Mouse (Mus musculus) liver, embryonic 14.5 days (tissue): Measurements from ENCODE around the gene Tmem98. TPM values are rescaled to one million over a fixed set of nuclear protein-coding genes. Genes with fewer than 3 reads are reported as not detected.

Experiments
- ATAC-seq: fragments of 200-750 bp; cut with Nextera tagmentation; 2 replicates; pipeline ENCODE4 v1.8.0; 2017; ENCODE audit warnings: moderate number of reproducible peaks, mild to moderate bottlenecking, moderate library complexity; ENCODE audit not compliant: insufficient read depth
- DNase-seq, 3 experiments: peaks; one replicate each; pipeline ENCODE4 v3.0.0-alpha.2; 2012 to 2013; ENCODE audit warnings: low read depth in 3 of 3, low spot score in 3 of 3
- H3K27ac ChIP-seq: fragments of 300-500 bp; sonication (generic); 2 replicates; pipeline ENCODE4 v1.5.1; 2014; ENCODE audit warnings: moderate library complexity, mild to moderate bottlenecking, control low read depth, inconsistent platforms
- H3K27me3 ChIP-seq: fragments of 300-500 bp; sonication (generic); 2 replicates; pipeline ENCODE4 v1.6.1; 2014; ENCODE audit warnings: mild to moderate bottlenecking, low read length, moderate library complexity; ENCODE audit not compliant: control insufficient read depth, insufficient read depth
- H3K36me3 ChIP-seq: fragments of 300-500 bp; sonication (generic); replicated peaks from 2 replicates; pipeline ENCODE4 v1.6.1; 2014; ENCODE audit warnings: low read depth; ENCODE audit not compliant: control insufficient read depth, insufficient read depth
- H3K4me1 ChIP-seq, 2 experiments: fragments of 200-500 bp in 1 of 2; fragments of 300-500 bp in 1 of 2; sonication (generic) in 1 of 2; replicated peaks; 2 replicates each; pipeline ENCODE4 v1.6.1; 2012 to 2014; ENCODE audit warnings: antibody characterized with exemption in 1 of 2, inconsistent platforms in 1 of 2, low read length in 1 of 2; ENCODE audit not compliant: control insufficient read depth in 2 of 2, insufficient read depth in 2 of 2
- H3K4me2 ChIP-seq: fragments of 300-500 bp; sonication (generic); 2 replicates; pipeline ENCODE4 v1.6.1; 2014; ENCODE audit warnings: low read depth, mild to moderate bottlenecking, control low read depth, moderate library complexity
- H3K4me3 ChIP-seq, 2 experiments: fragments of 200-500 bp in 1 of 2; fragments of 300-500 bp in 1 of 2; sonication (generic) in 1 of 2; 2 replicates each; pipeline ENCODE4 v1.5.1; 2012 to 2014; ENCODE audit warnings: low read depth in 2 of 2, low read length in 2 of 2, mild to moderate bottlenecking in 2 of 2, control low read depth in 1 of 2, inconsistent platforms in 1 of 2, moderate library complexity in 1 of 2; ENCODE audit not compliant: insufficient read depth in 1 of 2
- H3K9ac ChIP-seq: fragments of 300-500 bp; sonication (generic); replicated peaks from 2 replicates; pipeline ENCODE4 v1.6.1; 2014; ENCODE audit warnings: mild to moderate bottlenecking, control low read depth, moderate library complexity
- H3K9me3 ChIP-seq: fragments of 300-500 bp; sonication (generic); 2 replicates; pipeline ENCODE4 v1.6.1; 2016; ENCODE audit warnings: low read length, mixed read lengths; ENCODE audit not compliant: control insufficient read depth
- CTCF ChIP-seq: IDR thresholded peaks from 2 replicates; pipeline ENCODE4 v1.5.1; 2016; ENCODE audit warnings: antibody characterized with exemption, low read depth, control low read depth
- EP300 ChIP-seq: IDR thresholded peaks from 2 replicates; pipeline ENCODE4 v1.6.1; 2016; ENCODE audit warnings: antibody characterized with exemption, low read depth
- WGBS: fragments of 180-500 bp; shearing (Covaris S2); extraction: QIAGEN DNeasy Blood & Tissue Kit; methylation state at CpG from one replicate; pipeline ENCODE4 v1.1.7; 2014; ENCODE audit not compliant: insufficient replicate concordance; 5-methylcytosine and 5-hydroxymethylcytosine counted together
- polyA plus RNA-seq, 2 experiments: library from polyadenylated mRNA; depleted of rRNA in 1 of 2; stranded (reverse) in 1 of 2; unstranded in 1 of 2; fragments of >200 nt; fragmentation: Nextera tagmentation in 1 of 2; extraction: Ambion mirVana in 1 of 2; gene quantifications; 2 replicates each; pipeline versions ENCODE4 v1.2.1 to v1.2.3; 2012 to 2014

The Tmem98 gene
- polyA plus RNA-seq, 2 experiments = 5.5 to 7.3 TPM

- Histone ChIP-seq H3K9ac (no peak overlapping the region), H3K27ac (no peak overlapping the region), H3K36me3 (no peaks in the 10 kb centered on the region), H3K4me3 (no peak overlapping the region), H3K9me3 (no peaks in the 10 kb centered on the region), H3K4me2 (no peak overlapping the region), H3K27me3 (no peaks in the 10 kb centered on the region), H3K4me1 (no peaks in the 10 kb centered on the region)
- no peak for TF ChIP-seq EP300
- peak; percentile 81 for TF ChIP-seq CTCF
- ATAC-seq (no peak), DNase-seq (no peak)
- 37% methylated on average over 3 of the region's 3 CpGs for WGBS
Observed at GRCm38 (mm10) chr11:80799979-80800378, 10.0 kb upstream of the Tmem98 start.

- H3K4me3 ChIP-seq = no peak overlapping the region
- H3K27me3 ChIP-seq = no peaks in the 10 kb centered on the region
- no peaks in the 10 kb centered on the region for H3K9me3 ChIP-seq
- TF ChIP-seq CTCF = no peak
- no peak for TF ChIP-seq EP300
- no peak overlapping the region for H3K4me2 ChIP-seq
- DNase-seq (no peak), ATAC-seq (no peak)
- no peak overlapping the region for H3K9ac ChIP-seq
- no peaks in the 10 kb centered on the region for H3K36me3 ChIP-seq
- no peak overlapping the region for H3K27ac ChIP-seq
- 28% methylated on average over 3 of the region's 3 CpGs for WGBS
- no peaks in the 10 kb centered on the region for H3K4me1 ChIP-seq
Observed at GRCm38 (mm10) chr11:80802706-80803105, 7.3 kb upstream of the Tmem98 start.

GRCm38 (mm10) chr11:80808551-80809070, 1.4 kb upstream of the Tmem98 start:
- ATAC-seq (peak; percentile 53; the same call in 1 of the 2 replicates), DNase-seq (no peak)
- no peak overlapping the region for H3K9ac ChIP-seq
- no peaks in the 10 kb centered on the region for H3K9me3 ChIP-seq
- H3K27me3 ChIP-seq = peaks cover 28% of the 10 kb centered on the region
- peak; percentile 41 for TF ChIP-seq CTCF
- no peak for TF ChIP-seq EP300
- WGBS = 42% methylated on average over 6 of the region's 6 CpGs
- H3K36me3 ChIP-seq = no peaks in the 10 kb centered on the region
- H3K4me3 ChIP-seq = no peak overlapping the region
- no peak overlapping the region for H3K4me2 ChIP-seq
- H3K27ac ChIP-seq = no peak overlapping the region
- peaks cover 0 to 10% of the 10 kb centered on the region in 2 experiments; a peak in 2 of 4 replicates for H3K4me1 ChIP-seq

- Histone ChIP-seq H3K27me3 (peaks cover 28% of the 10 kb centered on the region), H3K9me3 (no peaks in the 10 kb centered on the region), H3K27ac (no peak overlapping the region), H3K36me3 (no peaks in the 10 kb centered on the region), H3K4me1 (peaks cover 0 to 10% of the 10 kb centered on the region in 2 experiments; a peak in 2 of 4 replicates), H3K9ac (no peak overlapping the region), H3K4me3 (peak overlapping the region in 1 of 2 experiments; percentile 39; a peak in 2 of 4 replicates), H3K4me2 (peak overlapping the region; percentile 61)
- TF ChIP-seq EP300 (no peak), CTCF (no peak)
- ATAC-seq = no peak
- WGBS = 43% methylated on average over 5 of the region's 6 CpGs
- no peak for DNase-seq
Observed at GRCm38 (mm10) chr11:80809666-80809992, 346 bp upstream of the Tmem98 start.

GRCm38 (mm10) chr11:80811156-80811555, 1.2 kb downstream of the Tmem98 start:
- ATAC-seq (no peak), DNase-seq (no peak)
- Histone ChIP-seq H3K4me1 (peaks cover 0 to 10% of the 10 kb centered on the region in 2 experiments; a peak in 2 of 4 replicates), H3K4me3 (0 out of 4 replicates have a peak overlapping the region, but pooled peaks of 1 of the 2 experiments have one; percentile 53), H3K4me2 (peak overlapping the region; percentile 61), H3K9me3 (no peaks in the 10 kb centered on the region), H3K27me3 (peaks cover 28% of the 10 kb centered on the region), H3K9ac (no peak overlapping the region), H3K27ac (no peak overlapping the region), H3K36me3 (no peaks in the 10 kb centered on the region)
- 34% methylated on average over 5 of the region's 5 CpGs for WGBS
- TF ChIP-seq CTCF (no peak), EP300 (no peak)
